Mouse (Mus musculus): ENCODE results near the gene Ccr2.

Ccr2 gene

GRCm38 (mm10) chr9:124125576-124125975, 23.8 kb downstream of the Ccr2 start:
- WGBS = 87% methylated on average over 11 of the region's 11 CpGs

- 47% methylated on average over 5 of the region's 5 CpGs for WGBS
Measured at GRCm38 (mm10) chr9:124126373-124126772, 24.6 kb downstream of the Ccr2 start.

GRCm38 (mm10) chr9:124127412-124127811, 25.7 kb downstream of the Ccr2 start:
- 57% methylated on average over 4 of the region's 4 CpGs for WGBS

GRCm38 (mm10) chr9:124128379-124128778, 26.6 kb downstream of the Ccr2 start:
- WGBS = 2% methylated on average over 1 of the region's 1 CpGs

DNA sequence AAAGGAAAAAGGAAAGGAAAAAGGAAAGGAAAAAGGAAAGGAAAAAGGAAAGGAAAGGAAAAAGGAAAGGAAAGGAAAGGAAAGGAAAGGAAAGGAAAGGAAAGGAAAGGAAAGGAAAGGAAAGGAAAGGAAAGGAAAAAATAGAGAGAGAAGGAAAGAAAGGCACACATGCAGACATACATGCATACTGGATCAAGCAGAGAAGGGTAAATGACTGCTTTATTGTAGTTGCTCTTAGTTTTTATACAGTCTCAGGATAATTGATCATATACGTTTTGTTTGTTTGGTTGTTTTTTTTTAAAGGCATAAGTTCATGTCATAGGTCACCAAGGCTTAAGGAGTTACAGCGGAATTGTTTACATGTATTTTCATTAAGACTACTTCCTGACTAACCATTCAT, 31.1 kb downstream of the Ccr2 start:
- 84% methylated on average over 2 of the region's 2 CpGs for WGBS

- 94% methylated on average over 1 of the region's 1 CpGs for WGBS
Measured at GRCm38 (mm10) chr9:124134919-124135318, 33.2 kb downstream of the Ccr2 start.

GRCm38 (mm10) chr9:124137619-124138018, 35.9 kb downstream of the Ccr2 start:
- 82% methylated on average over 11 of the region's 11 CpGs for WGBS

DNA sequence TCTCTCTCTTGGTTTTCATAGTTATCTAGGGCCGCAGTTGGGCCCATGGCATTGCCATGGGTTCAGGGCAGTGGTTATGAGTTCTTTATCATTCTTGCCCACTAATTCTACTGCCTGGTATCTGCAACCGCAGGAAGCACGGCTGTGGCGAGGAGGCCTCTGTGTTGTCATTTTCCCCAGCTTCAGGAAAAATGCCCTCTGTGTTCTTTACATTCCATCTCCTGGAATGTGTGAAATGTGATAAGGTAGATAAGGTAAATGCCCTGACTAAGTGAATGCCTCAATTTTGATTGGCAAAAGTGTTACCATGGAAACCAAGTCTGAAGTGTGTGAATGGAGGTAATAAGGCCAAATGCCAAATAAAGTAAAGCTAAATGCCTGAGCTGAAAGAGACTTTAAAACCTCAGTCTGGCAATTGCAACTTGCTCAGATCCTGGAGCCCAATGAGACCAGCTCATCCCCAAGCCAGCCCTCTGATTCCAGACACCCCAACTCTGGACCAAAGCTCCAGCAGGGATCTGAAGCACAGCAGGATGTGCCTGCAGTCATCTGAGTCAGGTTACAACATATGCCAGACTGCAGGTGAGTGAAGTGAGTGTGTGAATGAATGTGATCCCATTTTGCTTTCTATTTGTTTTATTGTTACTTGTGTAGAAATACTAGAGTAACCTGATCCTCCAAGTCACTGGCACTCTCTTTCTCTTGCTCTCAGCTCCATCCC, 36.5 kb downstream of the Ccr2 start:
- 66% methylated on average over 4 of the region's 4 CpGs for WGBS

- WGBS = 79% methylated on average over 1 of the region's 1 CpGs
Measured at GRCm38 (mm10) chr9:124143678-124144077, 41.9 kb downstream of the Ccr2 start.

Measured in cerebral cortex, adult 2 months (tissue).